Mouse (Mus musculus) myocyte (in vitro differentiated cells): ENCODE data around the gene Hoxb9.

ENCODE experiments used
- MAX ChIP-seq: IDR thresholded peaks from one replicate; pipeline ENCODE4 v1.6.1; 2011; ENCODE audit warnings: low read depth, mild to moderate bottlenecking, control low read depth
- MYOD1 ChIP-seq, 3 experiments: IDR thresholded peaks; one replicate each; pipeline ENCODE4 v1.6.1; 2011; ENCODE audit warnings: control low read depth in 2 of 3, low read depth in 2 of 3, mild to moderate bottlenecking in 2 of 3, moderate library complexity in 1 of 3; ENCODE audit not compliant: insufficient read length in 2 of 3, control insufficient read depth in 1 of 3
- MYOG ChIP-seq, 3 experiments: IDR thresholded peaks; one replicate each; pipeline ENCODE4 v1.6.1; 2011; ENCODE audit warnings: control low read depth in 2 of 3, low read depth in 2 of 3, mild to moderate bottlenecking in 2 of 3; ENCODE audit not compliant: insufficient read length in 2 of 3, control insufficient read depth in 1 of 3, insufficient read depth in 1 of 3
- POLR2A ChIP-seq: IDR thresholded peaks from one replicate; pipeline ENCODE4 v1.6.1; 2011; ENCODE audit warnings: low read depth, mild to moderate bottlenecking, control low read depth, moderate library complexity; ENCODE audit not compliant: insufficient read length
- POLR2AphosphoS2 ChIP-seq: IDR thresholded peaks from one replicate; pipeline ENCODE4 v1.6.1; 2011; ENCODE audit warnings: low read depth, control low read depth; ENCODE audit not compliant: insufficient read length
- SRF ChIP-seq: IDR thresholded peaks from one replicate; pipeline ENCODE4 v1.6.1; 2011; ENCODE audit warnings: low read depth; ENCODE audit not compliant: control insufficient read depth, insufficient read length
- TCF12 ChIP-seq: IDR thresholded peaks from one replicate; pipeline ENCODE4 v1.6.1; 2011; ENCODE audit warnings: mild to moderate bottlenecking, control low read depth; ENCODE audit not compliant: poor library complexity, insufficient read depth, severe bottlenecking
- TCF3 ChIP-seq: IDR thresholded peaks from one replicate; pipeline ENCODE4 v1.6.1; 2011; ENCODE audit warnings: low read depth, control low read depth; ENCODE audit not compliant: insufficient read length
- USF1 ChIP-seq: IDR thresholded peaks from one replicate; pipeline ENCODE4 v1.6.1; 2011; ENCODE audit warnings: low read depth, mild to moderate bottlenecking, control low read depth, moderate library complexity

GRCm38 (mm10) chr11:96281855-96282570, 10.8 kb downstream of the Hoxb9 start, which contains the start of gene Hoxb8:
- TF ChIP-seq TCF12 (no peak), POLR2A (no peak), USF1 (no peak), SRF (no peak), MYOD1 (IDR thresholded peaks at IDR 0.05; ENCODE audit: control insufficient read depth in 1 of 3, insufficient read length in 2 of 3, low read depth in 2 of 3) (no peak), MYOG (IDR thresholded peaks at IDR 0.05; ENCODE audit: control insufficient read depth in 1 of 3, insufficient read depth in 1 of 3, insufficient read length in 2 of 3, low read depth in 2 of 3) (no peak), POLR2AphosphoS2 (no peak), TCF3 (no peak), MAX (no peak)
